Mouse (Mus musculus): ENCODE measurements around the gene Acsf3. TPM values are rescaled to one million over a fixed set of nuclear protein-coding genes. Genes with fewer than 3 reads are reported as not detected.

Gene Acsf3
- total RNA-seq, 1 experiment = 11.7 TPM

DNA sequence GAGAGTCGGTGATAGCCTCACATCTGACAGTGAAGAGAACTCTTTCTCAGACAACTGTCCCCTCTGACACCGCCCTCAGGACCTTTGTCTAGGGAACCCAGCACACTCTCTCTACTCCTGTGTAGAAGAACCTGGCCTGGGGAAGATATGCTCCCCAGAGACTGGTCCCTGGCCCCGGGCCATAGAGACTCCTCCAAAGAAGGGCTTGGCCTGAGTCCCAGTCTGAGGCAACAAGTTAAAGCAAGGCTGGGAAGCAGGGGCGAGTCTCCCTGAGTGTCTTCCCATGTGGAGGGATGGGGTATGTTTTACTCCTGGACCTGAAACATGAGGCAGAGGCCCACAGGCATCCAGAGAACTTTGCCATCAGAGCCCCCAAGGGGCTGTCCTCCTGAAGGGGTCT, 70.4 kb downstream of the Acsf3 start:
- no peak for DNase-seq (ENCODE audit: low read depth, low spot score)
- no peak for TF ChIP-seq ZNF384 (IDR thresholded peaks at IDR 0.05; ENCODE audit: low read depth, low read length)
- no peak for TF ChIP-seq HCFC1 (IDR thresholded peaks at IDR 0.05; ENCODE audit: borderline replicate concordance, insufficient read depth, low read length)
- no peak for TF ChIP-seq CHD2 (IDR thresholded peaks at IDR 0.05; ENCODE audit: low read depth, low read length)
- no peak for TF ChIP-seq ZC3H11A (IDR thresholded peaks at IDR 0.05; ENCODE audit: borderline replicate concordance, low read depth, low read length)
- TF ChIP-seq MAFK (IDR thresholded peaks at IDR 0.05; ENCODE audit: insufficient read depth, low read depth, low read length) = no peak
- in situ Hi-C loops (cut with MboI; ENCODE audit: low sequenced_read_pairs in 2 of 2, unreplicated experiment in 2 of 2) = no loop called here
- H3K4me3 ChIP-seq (ENCODE audit: insufficient read depth in 1 of 2, low read depth in 1 of 2, low read length in 2 of 2, poor library complexity in 1 of 2, severe bottlenecking in 1 of 2) = no peak overlapping the region
- no peaks in the 10 kb centered on the region for H3K36me3 ChIP-seq (ENCODE audit: control insufficient read depth, insufficient read depth, low read length, poor library complexity, severe bottlenecking)
- H3K4me1 ChIP-seq (ENCODE audit: control insufficient read depth in 2 of 2, insufficient read depth in 2 of 2, low read length in 2 of 2, poor library complexity in 1 of 2) = 0 out of 4 replicates have a peak, but pooled peaks cover 0 to 2% of the 10 kb centered on the region in 2 experiments
- no peak overlapping the region for H3K27ac ChIP-seq (ENCODE audit: insufficient read depth, low read depth, low read length, poor library complexity, severe bottlenecking)
- H3K9me3 ChIP-seq (ENCODE audit: control insufficient read depth, insufficient read depth, low read depth, low read length) = no peaks in the 10 kb centered on the region
- no peak overlapping the region for H3K9ac ChIP-seq (ENCODE audit: insufficient read depth, low read depth, low read length, poor library complexity, severe bottlenecking)

DNA sequence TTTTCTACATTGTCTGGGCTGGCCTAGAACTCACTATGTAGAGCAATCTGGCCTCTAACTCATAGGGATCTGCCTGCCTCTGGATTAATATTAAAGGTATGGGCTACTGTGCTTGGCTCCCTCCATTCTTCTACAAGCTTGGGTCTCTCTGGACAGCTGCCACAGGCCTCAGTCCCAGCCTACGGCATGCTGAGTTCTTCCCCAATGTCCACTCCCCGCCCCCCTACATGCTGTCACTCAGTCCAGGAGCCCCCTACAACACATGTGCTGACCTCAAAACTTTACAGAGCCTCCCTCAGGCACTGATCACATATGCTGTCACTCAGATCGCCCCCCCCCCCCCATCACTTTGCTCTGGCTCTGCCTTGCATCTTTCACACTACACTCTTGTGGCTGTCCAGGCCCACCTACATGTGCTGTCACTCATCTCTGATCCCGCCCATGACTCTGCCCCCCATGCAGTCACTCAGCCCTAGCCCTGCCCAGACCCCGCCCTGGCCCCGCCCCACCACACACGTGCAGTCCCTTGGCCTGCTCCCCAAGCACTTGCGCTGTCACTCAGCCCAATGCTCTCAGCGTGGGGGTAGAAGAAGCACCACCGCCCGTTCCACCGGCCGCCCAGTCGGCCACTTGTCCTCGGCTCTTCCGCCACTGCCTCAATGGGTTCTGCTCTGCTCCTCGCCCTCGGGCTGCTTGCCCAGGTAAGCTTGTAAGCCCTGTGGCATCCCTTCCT, 72.7 kb downstream of the Acsf3 start, which contains the start of gene Cdh15:
Cdh15 (plus strand) TSS at position 138 of the 733 bp plus-strand sequence.
- Histone ChIP-seq H3K4me1 (ENCODE audit: control insufficient read depth in 2 of 2, insufficient read depth in 2 of 2, low read length in 2 of 2, poor library complexity in 1 of 2) (0 out of 4 replicates have a peak, but pooled peaks cover 0 to 2% of the 10 kb centered on the region in 2 experiments), H3K27ac (ENCODE audit: insufficient read depth, low read depth, low read length, poor library complexity, severe bottlenecking) (no peak within 1 kb of the TSS), H3K9me3 (ENCODE audit: control insufficient read depth, insufficient read depth, low read depth, low read length) (no peaks in the 10 kb centered on the region), H3K36me3 (ENCODE audit: control insufficient read depth, insufficient read depth, low read length, poor library complexity, severe bottlenecking) (no peaks in the 10 kb centered on the region), H3K4me3 (ENCODE audit: insufficient read depth in 1 of 2, low read depth in 1 of 2, low read length in 2 of 2, poor library complexity in 1 of 2, severe bottlenecking in 1 of 2) (peak within 1 kb of the TSS; percentile 46 to 51; a peak in 3 of 4 replicates), H3K9ac (ENCODE audit: insufficient read depth, low read depth, low read length, poor library complexity, severe bottlenecking) (no peak within 1 kb of the TSS)
- TF ChIP-seq CHD2 (IDR thresholded peaks at IDR 0.05; ENCODE audit: low read depth, low read length) (no peak), MAFK (IDR thresholded peaks at IDR 0.05; ENCODE audit: insufficient read depth, low read depth, low read length) (no peak), ZC3H11A (IDR thresholded peaks at IDR 0.05; ENCODE audit: borderline replicate concordance, low read depth, low read length) (no peak), ZNF384 (IDR thresholded peaks at IDR 0.05; ENCODE audit: low read depth, low read length) (no peak), HCFC1 (IDR thresholded peaks at IDR 0.05; ENCODE audit: borderline replicate concordance, insufficient read depth, low read length) (no peak)
- in situ Hi-C loops (cut with MboI; ENCODE audit: low sequenced_read_pairs in 2 of 2, unreplicated experiment in 2 of 2) = no loop called here
- DNase-seq (ENCODE audit: low read depth, low spot score) = peak; percentile 59

DNA sequence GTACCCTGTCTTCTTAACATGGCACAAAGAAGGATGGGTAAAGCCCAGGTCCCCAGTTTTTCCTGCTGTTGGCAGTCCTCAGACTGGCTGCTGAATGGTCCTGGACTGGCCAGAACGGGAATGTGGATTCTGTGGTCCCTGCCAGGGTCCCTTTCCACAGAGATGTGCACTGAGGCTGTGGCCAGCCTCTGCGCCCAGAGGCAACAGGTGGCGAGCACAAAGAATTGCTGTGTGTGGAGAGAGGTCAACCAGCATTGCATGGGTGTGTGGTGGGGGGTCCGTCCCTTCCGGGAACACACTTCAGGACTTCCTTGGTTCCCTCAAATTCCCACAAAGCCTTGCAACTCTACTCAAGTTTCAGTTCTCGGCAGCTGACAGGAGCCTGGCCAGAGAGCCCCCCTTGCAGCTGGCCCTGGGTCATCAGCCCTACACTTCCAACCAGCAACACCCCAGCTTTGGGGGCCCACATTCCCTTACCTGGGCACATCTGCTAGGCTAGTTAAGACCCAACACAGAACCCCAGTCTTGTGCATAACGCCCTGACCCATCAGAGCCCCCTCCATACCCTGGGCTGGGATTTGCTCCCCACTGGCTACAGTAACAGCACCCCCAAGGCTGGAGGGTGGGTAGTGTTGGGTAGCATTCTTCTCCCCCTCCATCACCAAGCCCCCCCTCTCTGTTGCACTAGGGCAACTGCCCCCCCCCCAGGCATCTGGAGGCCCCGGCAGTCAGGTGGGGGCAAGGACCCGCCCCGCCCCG, 74.0 kb downstream of the Acsf3 start:
- H3K9ac ChIP-seq (ENCODE audit: insufficient read depth, low read depth, low read length, poor library complexity, severe bottlenecking) = no peak overlapping the region
- no peaks in the 10 kb centered on the region for H3K36me3 ChIP-seq (ENCODE audit: control insufficient read depth, insufficient read depth, low read length, poor library complexity, severe bottlenecking)
- DNase-seq (ENCODE audit: low read depth, low spot score) = no peak
- no peak overlapping the region for H3K27ac ChIP-seq (ENCODE audit: insufficient read depth, low read depth, low read length, poor library complexity, severe bottlenecking)
- in situ Hi-C loops (cut with MboI; ENCODE audit: low sequenced_read_pairs in 2 of 2, unreplicated experiment in 2 of 2) = no loop called here
- peaks cover 0 to 2% of the 10 kb centered on the region in 2 experiments; a peak in 1 of 4 replicates for H3K4me1 ChIP-seq (ENCODE audit: control insufficient read depth in 2 of 2, insufficient read depth in 2 of 2, low read length in 2 of 2, poor library complexity in 1 of 2)
- TF ChIP-seq HCFC1 (IDR thresholded peaks at IDR 0.05; ENCODE audit: borderline replicate concordance, insufficient read depth, low read length) (no peak), CHD2 (IDR thresholded peaks at IDR 0.05; ENCODE audit: low read depth, low read length) (no peak), ZC3H11A (IDR thresholded peaks at IDR 0.05; ENCODE audit: borderline replicate concordance, low read depth, low read length) (no peak), ZNF384 (IDR thresholded peaks at IDR 0.05; ENCODE audit: low read depth, low read length) (no peak), MAFK (IDR thresholded peaks at IDR 0.05; ENCODE audit: insufficient read depth, low read depth, low read length) (no peak)
- no peak overlapping the region for H3K4me3 ChIP-seq (ENCODE audit: insufficient read depth in 1 of 2, low read depth in 1 of 2, low read length in 2 of 2, poor library complexity in 1 of 2, severe bottlenecking in 1 of 2)
- no peaks in the 10 kb centered on the region for H3K9me3 ChIP-seq (ENCODE audit: control insufficient read depth, insufficient read depth, low read depth, low read length)

DNA sequence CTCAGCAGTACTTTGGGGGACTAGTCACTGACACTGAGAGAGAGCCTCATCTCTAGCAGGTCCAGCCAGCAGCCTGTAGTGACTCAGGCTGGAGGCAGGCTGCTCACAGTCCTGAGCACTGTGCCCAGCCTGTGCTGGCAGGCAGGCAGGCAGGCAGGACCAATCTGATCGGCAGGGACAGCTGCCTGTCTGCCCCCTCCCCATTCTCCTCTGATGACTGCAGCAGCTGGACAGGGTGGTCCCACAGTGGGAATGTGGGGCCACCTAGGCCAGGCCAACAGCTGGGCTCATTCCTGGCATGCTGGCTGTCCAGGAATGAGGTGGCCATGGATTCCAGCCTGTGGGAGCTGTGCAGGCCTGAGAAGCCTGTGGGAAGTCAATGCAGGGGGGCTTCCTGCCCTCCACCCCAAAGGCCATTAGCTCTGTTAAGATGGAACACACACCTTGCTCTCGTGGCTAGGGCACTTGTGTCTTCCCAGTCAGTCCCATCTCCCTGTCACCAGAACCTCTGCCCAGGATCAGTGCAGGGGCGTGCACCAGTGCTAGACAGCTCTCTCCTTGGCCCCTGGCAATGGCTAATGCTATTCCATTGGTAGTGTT, 75.5 kb downstream of the Acsf3 start:
- Histone ChIP-seq H3K9ac (ENCODE audit: insufficient read depth, low read depth, low read length, poor library complexity, severe bottlenecking) (no peak overlapping the region), H3K36me3 (ENCODE audit: control insufficient read depth, insufficient read depth, low read length, poor library complexity, severe bottlenecking) (no peaks in the 10 kb centered on the region), H3K4me3 (ENCODE audit: insufficient read depth in 1 of 2, low read depth in 1 of 2, low read length in 2 of 2, poor library complexity in 1 of 2, severe bottlenecking in 1 of 2) (no peak overlapping the region), H3K9me3 (ENCODE audit: control insufficient read depth, insufficient read depth, low read depth, low read length) (no peaks in the 10 kb centered on the region), H3K27ac (ENCODE audit: insufficient read depth, low read depth, low read length, poor library complexity, severe bottlenecking) (no peak overlapping the region), H3K4me1 (ENCODE audit: control insufficient read depth in 2 of 2, insufficient read depth in 2 of 2, low read length in 2 of 2, poor library complexity in 1 of 2) (peaks cover 0 to 2% of the 10 kb centered on the region in 2 experiments; a peak in 1 of 4 replicates)
- DNase-seq (ENCODE audit: low read depth, low spot score) = no peak
- TF ChIP-seq ZNF384 (IDR thresholded peaks at IDR 0.05; ENCODE audit: low read depth, low read length) (no peak), MAFK (IDR thresholded peaks at IDR 0.05; ENCODE audit: insufficient read depth, low read depth, low read length) (no peak), HCFC1 (IDR thresholded peaks at IDR 0.05; ENCODE audit: borderline replicate concordance, insufficient read depth, low read length) (no peak), CHD2 (IDR thresholded peaks at IDR 0.05; ENCODE audit: low read depth, low read length) (no peak), ZC3H11A (IDR thresholded peaks at IDR 0.05; ENCODE audit: borderline replicate concordance, low read depth, low read length) (no peak)
- in situ Hi-C loops (cut with MboI; ENCODE audit: low sequenced_read_pairs in 2 of 2, unreplicated experiment in 2 of 2) = no loop called here
